Mouse (Mus musculus) intestine, embryonic 15.5 days (tissue): ENCODE data around the gene Adgra3. TPM values are rescaled to one million over a fixed set of nuclear protein-coding genes. Genes with fewer than 3 reads are reported as not detected.

Experiments
- ATAC-seq: fragments of 200-750 bp; cut with Nextera tagmentation; 2 replicates; pipeline ENCODE4 v1.8.0; 2017; ENCODE audit warnings: moderate TSS enrichment, moderate library complexity
- H3K27ac ChIP-seq: fragments of 300-500 bp; sonication (generic); 2 replicates; pipeline ENCODE4 v1.5.1; 2015; ENCODE audit warnings: mild to moderate bottlenecking, inconsistent platforms
- H3K27me3 ChIP-seq: fragments of 300-500 bp; sonication (generic); replicated peaks from 2 replicates; pipeline ENCODE4 v1.6.1; 2015; ENCODE audit warnings: inconsistent platforms
- H3K36me3 ChIP-seq: fragments of 300-500 bp; sonication (generic); 2 replicates; pipeline ENCODE4 v1.6.1; 2015; ENCODE audit warnings: inconsistent platforms
- H3K4me1 ChIP-seq: fragments of 300-500 bp; sonication (generic); replicated peaks from 2 replicates; pipeline ENCODE4 v1.6.1; 2015; ENCODE audit warnings: inconsistent platforms
- H3K4me2 ChIP-seq: fragments of 300-500 bp; sonication (generic); replicated peaks from 2 replicates; pipeline ENCODE4 v1.6.1; 2015; ENCODE audit warnings: mild to moderate bottlenecking, inconsistent platforms
- H3K4me3 ChIP-seq: fragments of 300-500 bp; sonication (generic); replicated peaks from 2 replicates; pipeline ENCODE4 v1.5.1; 2015; ENCODE audit warnings: inconsistent platforms
- H3K9ac ChIP-seq: fragments of 300-500 bp; sonication (generic); 2 replicates; pipeline ENCODE4 v1.6.1; 2015; ENCODE audit warnings: inconsistent platforms
- H3K9me3 ChIP-seq: fragments of 300-500 bp; sonication (generic); 2 replicates; pipeline ENCODE4 v1.6.1; 2016; ENCODE audit warnings: inconsistent platforms
- WGBS: fragments of 180-500 bp; shearing (Covaris S2); methylation state at CpG from one replicate; pipeline ENCODE4 v1.1.7; 2015; 5-methylcytosine and 5-hydroxymethylcytosine counted together
- polyA plus RNA-seq: library from polyadenylated mRNA; unstranded; fragments of >200 nt; fragmentation: Nextera tagmentation; extraction: Ambion mirVana; gene quantifications from 2 replicates; pipeline ENCODE4 v1.2.1, GENCODE M21; 2015

Adgra3 gene
- polyA plus RNA-seq, 1 experiment from 2014 or later = 19.3 TPM

DNA sequence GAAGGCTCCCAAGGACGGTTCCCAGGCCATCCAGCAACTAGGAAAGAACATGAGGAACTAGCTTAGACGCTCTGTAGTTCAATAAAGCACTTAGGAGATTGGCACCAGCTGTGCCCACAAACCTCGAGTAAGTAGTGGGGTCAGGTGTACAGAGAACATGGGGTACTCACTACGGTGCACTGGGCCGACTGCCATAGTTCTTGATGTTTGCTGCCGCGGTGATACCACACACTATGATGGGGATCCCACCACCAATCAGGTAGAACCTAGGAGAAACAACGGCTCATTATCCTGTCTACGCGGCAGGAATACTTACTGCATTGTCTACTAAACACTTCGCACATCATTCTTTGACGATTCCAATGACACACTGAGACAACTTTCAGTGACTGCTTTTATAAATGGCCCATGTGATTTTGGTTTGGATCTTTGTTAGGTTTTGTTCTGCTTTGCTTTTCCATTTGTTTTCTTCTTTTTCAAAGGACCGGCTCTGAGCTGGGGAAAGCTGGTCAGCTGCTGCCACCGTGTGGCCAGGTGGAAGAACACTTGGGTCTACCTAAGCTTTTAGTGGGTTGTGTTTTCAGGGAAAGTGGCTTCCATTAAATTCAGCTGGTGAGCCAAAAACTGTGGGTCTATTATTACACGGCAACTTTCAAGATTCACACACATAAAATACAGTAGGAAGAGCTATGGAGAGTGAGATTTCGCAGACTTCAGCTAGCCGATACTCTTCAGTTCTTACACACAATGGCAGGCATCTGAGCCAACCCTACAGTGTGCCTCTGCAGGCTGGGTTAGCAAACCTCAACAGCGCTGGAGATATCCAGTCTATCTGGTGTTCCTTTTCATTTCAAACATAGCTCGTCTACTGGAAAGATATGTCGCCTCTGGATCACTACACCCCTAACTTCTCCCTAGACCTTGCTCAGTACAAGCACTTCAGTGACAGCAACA is 97.1 kb downstream of the Adgra3 start:
- peak; percentile 59 for ATAC-seq
- Histone ChIP-seq H3K27ac (no peak overlapping the region), H3K9me3 (no peaks in the 10 kb centered on the region), H3K4me3 (no peak overlapping the region), H3K36me3 (peaks cover 13% of the 10 kb centered on the region), H3K4me1 (no peaks in the 10 kb centered on the region), H3K27me3 (no peaks in the 10 kb centered on the region), H3K9ac (no peak overlapping the region), H3K4me2 (no peak overlapping the region)
- WGBS = 85% methylated on average over 20 of the region's 20 CpGs

- no peak overlapping the region for H3K9ac ChIP-seq
- H3K4me1 ChIP-seq = no peaks in the 10 kb centered on the region
- ATAC-seq = no peak
- WGBS = 65% methylated on average over 1 of the region's 1 CpGs
- H3K27me3 ChIP-seq = no peaks in the 10 kb centered on the region
- H3K27ac ChIP-seq = no peak overlapping the region
- H3K4me3 ChIP-seq = no peak overlapping the region
- H3K9me3 ChIP-seq = no peaks in the 10 kb centered on the region
- no peak overlapping the region for H3K4me2 ChIP-seq
- H3K36me3 ChIP-seq = no peaks in the 10 kb centered on the region
These were observed 122.5 kb downstream of the Adgra3 start for GRCm38 (mm10) chr5:49936354-49936753.

- Histone ChIP-seq H3K36me3 (no peaks in the 10 kb centered on the region), H3K4me2 (no peak overlapping the region), H3K9ac (no peak overlapping the region), H3K27me3 (no peaks in the 10 kb centered on the region), H3K27ac (no peak overlapping the region), H3K4me3 (no peak overlapping the region), H3K4me1 (no peaks in the 10 kb centered on the region), H3K9me3 (no peaks in the 10 kb centered on the region)
- ATAC-seq = no peak
These were observed 134.1 kb downstream of the Adgra3 start for GRCm38 (mm10) chr5:49924712-49925111.

DNA sequence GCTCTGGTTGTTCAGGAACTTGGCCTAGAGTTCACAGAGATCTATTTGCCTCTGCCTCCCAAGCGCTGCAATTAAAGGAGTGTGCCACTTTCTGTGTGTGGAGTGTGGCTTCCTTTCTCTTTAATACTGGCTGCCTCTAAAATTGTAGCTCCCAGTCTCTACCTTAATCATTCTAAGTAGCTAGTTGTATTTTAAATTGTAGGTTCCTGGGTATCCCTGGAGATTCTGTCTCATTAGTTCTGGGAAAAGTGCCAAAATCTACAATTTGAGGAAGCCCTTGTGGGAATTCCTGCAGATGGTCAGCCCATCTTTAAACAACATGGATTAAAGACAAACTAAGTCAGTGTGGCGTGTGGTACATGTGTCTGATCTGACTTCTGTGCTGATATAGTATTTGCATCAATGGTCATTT is 143.1 kb downstream of the Adgra3 start:
- no peak; the same call in 1 of the 2 replicates for ATAC-seq
- H3K27ac ChIP-seq = no peak overlapping the region
- no peak overlapping the region for H3K4me2 ChIP-seq
- no peak overlapping the region for H3K4me3 ChIP-seq
- H3K9ac ChIP-seq = no peak overlapping the region
- WGBS = 51% methylated on average over 2 of the region's 2 CpGs
- no peaks in the 10 kb centered on the region for H3K9me3 ChIP-seq
- H3K4me1 ChIP-seq = no peaks in the 10 kb centered on the region
- H3K36me3 ChIP-seq = no peaks in the 10 kb centered on the region
- no peaks in the 10 kb centered on the region for H3K27me3 ChIP-seq
